Mouse (Mus musculus): Measurements from ENCODE around the gene Fntb.
A peak's percentile ranks its signal among the peaks of the same experiment; 100 is the strongest.
"Not testable (repeated sequence)": the region's sequence is repeated elsewhere in the genome, so short reads cannot be mapped to it uniquely, and the experiment has no call there.

Fntb gene

DNA sequence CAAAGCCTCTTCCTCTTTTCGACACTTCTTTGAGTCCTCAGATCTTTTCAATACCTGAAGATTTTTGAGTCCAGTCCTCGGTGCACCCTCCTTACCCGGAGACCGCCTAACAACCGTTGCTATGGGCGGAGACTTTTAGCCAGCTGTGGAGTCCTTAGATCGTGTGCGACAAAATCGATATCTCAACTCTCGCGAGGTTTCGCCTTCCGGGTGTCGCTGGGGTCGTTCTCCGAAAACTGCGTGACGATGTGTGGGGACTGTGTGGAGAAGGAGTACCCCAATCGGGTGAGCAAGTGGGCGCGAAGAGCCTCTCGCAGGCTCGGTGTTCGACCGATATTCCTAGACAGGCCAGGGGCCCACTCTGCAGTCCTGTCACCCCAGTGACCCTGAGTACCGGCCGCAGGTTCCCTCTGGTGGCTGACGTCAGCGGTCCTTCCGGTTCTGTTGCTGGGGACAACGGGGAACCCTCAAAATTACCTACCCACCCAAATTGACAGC is at the start of gene Fntb, which contains the start of gene Churc1:
Gene Fntb (plus strand): TSS at position 236 of the 498 bp plus-strand sequence.
Gene Churc1 (plus strand): TSS at position 185 of the 498 bp plus-strand sequence.
- peak; percentile 89 for DNase-seq

DNA sequence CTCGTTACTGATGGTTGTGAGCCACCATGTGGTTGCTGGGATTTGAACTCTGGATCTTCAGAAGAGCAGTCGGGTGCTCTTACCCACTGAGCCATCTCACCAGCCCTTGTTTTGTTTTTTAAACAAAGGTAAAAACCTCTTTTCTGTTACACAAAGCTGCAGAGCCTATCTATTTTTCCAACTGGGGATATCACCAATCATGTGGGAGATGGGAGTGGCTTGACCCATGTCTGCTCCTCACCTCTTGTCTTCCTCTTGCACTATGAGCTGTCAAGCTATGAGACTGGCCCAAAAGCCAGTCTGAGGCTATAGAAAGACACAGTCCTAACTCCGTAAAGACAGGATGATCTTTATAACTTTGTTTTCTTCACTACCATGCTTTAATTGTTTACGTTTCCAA is 47.0 kb upstream of the Fntb start:
- DNase-seq: no peak

DNA sequence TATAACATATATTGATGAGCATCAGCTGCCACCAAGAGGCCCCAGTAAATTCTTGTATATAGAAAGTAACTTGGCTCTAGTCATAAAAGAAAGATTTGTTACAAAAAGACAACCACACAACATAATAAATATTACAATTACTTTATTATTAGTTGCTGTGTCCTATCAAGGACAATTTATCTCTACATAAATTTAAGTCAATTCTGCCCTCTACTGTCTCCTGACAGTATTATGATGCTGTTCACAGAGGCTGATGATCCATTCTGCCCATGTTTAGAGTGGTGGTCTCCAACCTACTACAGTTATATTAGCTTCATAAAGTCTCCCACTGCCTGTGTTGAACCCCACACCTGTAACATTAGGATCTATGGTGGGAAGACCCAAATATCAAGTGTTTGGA is 44.8 kb upstream of the Fntb start:
- no peak for DNase-seq

DNA sequence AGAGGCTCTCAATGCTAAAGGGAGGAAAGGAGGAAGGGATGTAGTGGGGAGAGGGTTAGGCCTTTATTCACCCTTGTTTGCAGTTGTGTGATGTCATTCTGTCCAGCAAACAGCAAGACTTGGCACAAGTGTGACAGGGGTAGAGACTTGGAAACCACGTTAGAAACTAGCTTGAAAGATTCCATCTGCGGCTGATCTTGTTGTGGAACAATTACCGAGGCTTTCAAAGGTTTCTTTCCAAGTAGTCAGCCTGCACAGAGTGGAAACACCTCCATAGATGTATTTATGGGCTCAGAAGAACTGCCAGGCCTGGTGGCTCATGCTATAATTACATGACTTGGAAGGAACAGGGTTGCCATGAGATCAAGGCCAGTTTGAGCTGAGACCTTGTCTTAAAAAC is 43.4 kb upstream of the Fntb start:
- DNase-seq: no peak

DNA sequence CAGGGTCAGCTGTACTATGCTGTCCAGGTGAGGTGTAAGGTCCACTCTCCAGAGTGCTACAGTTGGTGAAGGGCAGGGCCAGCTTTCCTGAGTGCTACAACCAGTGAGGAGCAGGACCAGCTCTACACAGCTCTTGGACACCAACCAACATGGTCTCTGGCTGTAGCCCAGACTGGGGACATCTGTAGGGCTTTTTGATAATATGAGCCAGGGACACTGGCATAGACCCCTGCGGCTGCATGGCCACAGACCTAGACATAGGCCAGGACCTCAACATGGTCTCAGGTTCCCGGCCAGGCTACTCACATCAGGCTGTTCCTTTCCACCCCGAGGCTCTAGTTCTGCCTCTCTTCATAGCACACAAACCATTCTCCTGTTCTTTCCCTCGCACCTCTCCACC is 37.4 kb upstream of the Fntb start:
- DNase-seq: no peak

DNA sequence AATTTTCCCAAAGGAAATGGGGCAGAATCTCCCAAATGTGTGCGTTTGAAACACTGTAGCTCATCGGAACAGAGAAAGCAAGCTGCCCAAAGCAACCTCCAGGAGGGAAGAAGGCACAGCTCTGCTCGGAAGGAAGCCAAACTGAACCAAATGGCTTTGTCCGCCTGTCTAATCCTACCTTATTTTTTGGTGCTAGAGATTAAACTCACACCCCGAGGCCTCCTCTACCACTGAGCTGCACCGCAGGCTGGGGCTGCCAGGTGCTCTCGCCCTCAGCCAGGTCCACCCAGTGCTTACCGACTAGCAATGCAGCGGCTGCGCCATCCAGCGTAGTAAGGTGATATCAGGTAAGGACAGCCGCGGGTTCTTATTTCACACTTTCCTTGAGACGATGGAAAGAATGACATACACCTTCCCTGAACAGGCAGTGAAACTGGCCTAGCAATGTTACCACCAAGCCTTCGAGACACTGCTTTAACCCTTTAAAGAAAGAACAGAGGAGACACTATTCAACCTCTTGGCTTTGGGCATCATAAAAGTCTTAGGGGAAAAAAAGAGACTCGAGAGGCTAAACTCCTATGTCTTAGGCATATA is 14.4 kb upstream of the Fntb start:
- DNase-seq: no peak

DNA sequence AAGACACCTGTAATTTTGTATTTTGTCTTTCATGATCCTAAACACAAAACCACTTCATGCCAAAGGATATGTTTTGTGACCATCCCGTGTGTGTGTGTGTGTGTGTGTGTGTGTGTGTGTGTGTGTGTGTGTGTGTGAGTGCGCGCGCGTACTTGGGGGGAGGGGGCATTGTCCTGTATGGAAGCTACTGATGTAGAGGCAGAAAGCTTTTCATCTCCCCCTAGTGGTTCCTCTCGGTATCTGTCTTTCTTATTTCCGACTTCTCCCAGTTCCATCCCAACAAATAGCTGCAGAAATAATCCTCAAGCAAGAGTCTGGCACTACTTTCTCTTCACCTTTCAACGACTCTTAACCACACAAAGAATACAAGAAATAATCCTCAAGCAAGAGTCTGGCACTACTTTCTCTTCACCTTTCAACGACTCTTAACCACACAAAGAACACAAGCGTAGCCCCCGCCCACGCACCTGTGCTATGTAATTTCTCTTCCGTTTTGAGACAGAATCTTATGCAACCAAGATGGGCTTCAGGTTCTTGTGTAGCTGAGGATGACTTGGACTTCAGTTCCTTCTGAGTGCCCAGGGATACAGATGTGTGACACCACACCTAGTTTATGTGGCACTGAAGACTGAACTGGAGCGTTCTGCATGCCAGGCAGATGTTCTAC is 12.6 kb upstream of the Fntb start:
- peak; percentile 77 for DNase-seq

DNA sequence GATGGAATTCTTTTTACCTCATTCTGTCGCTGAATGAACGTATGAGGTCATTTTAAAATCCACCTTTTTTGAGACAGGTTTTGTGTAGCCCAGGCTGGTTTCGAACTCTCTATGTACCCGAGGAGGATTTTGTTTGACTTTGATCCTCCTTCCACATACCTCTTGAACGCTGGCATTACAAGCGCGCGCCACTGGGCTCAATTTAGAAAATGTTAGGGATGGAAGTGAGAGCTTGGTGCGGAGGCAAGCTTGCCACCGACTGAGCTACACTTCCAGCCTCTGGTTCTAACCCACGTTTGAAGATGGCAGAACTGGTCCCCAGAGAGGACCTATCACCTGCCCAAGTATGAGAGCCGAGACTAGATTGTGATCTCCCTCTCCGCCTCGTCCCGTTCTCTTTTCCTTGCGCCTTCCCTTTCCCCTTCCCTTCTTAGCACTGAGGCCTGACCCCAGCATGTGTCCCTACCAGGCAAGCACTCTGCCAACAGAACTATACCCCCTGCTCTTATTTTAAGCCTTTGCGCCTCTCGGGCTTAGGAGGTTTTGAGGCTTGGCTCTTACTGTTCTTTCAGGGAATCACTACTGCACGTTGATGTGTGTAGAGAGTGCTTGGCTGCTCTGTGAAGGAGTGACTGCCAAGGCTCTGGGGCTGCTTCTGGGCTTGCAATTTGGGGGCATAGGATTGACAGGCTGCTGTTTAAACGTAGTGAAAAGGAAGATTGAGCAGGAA is 677 bp downstream of the Fntb start:
- peak; percentile 28 for DNase-seq

DNA sequence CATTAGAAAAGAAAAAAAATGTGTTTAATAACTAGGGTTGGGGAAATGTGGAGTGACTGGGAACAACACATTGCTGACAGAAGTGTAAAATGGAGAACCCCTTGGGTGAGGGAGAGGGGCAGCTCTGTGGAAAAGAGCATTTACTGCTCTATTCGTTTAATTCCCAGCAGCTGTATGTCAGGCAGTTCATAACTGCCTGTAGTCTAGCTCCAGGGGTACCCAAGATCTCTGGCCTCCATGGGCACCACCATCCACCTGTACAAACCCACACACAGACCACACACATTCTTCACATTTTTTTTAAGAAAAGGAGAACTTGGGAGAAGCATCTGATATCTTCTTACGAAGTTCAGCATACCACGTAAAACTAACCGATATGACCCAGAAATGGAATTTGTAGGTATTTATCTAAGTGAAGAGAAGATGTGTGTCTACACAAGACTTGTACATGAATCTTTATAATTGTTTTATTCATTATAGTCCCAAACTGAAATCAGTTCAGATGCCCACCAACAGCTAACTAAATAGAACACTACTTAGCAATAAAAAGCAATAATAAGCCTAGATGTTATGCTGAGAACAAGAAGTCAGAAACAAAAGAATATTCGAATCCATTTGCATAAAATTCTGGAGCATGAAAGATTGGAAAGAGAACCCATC is 5.6 kb downstream of the Fntb start:
- no peak for DNase-seq

DNA sequence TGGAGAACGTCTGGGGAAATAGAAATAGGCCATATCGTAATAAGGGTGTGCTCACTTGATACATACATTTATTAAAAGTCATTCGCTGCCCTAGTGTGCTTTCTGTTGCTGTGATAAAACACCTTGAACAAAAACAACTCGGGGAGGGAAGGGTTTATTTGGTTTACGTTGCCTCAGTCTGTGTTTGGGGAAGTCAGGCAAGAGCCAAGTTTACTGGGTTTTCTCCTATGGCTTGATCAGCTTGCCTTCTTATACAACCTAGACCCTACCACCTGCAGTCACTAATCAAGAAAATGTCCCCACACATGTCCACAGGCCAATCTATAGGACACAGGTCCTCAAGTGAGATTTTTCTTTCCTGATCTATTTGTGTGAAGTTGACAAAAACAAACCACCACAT is 6.2 kb downstream of the Fntb start:
- no peak for DNase-seq

DNA sequence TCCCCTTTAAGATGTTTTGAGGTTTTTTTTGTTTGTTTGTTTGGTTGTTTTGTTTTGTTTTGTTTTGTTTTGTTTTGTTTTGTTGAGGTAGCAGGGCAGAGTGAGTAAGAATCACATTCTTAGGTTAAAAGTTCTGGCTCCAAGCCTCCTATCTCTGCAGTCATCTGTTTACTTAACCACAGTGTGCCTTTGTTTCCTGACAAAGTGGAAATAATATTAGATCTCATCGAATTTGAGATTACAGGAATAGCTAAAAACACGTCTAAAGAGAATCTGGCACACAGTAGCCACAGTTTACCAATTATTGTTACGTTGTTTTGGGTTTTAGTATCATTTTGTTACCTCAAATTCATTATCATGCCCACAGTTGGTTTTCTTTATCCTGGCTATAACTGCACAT is 9.3 kb downstream of the Fntb start:
- no peak for DNase-seq

DNA sequence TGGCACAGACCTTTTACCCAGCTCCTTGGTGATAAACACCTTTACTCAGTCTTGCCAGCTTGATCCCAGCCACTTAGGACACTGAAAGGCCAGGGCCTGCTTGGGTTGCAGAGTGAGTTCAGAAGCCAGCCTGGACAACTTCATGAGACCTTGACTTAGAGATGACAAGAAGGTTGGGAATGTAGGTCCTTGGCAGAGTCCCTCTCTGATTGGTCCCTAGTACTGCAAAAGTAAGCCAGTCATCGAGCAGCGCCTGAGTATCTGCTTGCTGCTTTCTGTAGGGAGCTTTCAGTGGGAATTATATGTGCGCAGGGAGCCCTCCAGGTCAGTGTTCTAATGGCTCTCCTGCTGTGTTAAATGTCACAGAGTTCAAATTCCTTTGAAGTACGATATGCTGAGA is 9.7 kb downstream of the Fntb start:
- DNase-seq: no peak

DNA sequence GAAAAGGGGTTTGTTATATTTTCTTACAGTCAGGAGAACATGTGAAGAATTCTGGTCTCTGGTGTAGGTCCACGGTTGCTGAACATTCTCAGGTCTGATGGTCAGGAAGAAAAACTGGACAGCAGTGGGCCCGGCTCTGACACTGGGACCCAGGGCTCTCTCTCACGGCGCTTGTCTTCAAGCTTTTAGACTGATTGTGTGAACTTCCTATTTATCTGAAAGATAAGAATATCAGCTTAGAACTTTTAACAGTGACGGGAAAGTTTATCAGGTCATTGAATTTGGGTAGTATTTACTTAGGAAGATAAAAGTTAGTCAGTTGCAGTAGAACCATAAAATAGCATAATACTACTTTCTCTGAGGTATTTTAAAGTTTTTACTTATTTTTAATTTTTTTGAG is 11.5 kb downstream of the Fntb start:
- DNase-seq: no peak

DNA sequence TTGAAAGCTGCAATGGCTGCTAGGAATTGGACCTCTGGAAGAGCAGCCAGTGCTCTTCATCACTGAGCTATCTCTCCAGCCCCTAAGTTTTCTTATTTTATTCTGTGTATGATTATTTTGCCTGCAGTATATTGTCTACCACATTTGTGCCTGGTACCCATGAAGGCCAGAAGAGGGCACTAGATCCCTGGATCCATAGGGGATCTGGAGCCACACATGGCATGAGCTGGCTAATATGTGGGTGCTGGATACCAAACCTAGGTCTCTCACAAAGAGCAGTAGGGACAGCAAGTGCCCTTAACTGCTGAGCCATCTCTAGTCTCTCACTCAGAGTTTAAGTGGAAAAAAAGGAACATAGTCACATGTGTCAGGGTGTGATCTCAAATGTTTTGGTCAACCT is 12.5 kb downstream of the Fntb start:
- no peak for DNase-seq

DNA sequence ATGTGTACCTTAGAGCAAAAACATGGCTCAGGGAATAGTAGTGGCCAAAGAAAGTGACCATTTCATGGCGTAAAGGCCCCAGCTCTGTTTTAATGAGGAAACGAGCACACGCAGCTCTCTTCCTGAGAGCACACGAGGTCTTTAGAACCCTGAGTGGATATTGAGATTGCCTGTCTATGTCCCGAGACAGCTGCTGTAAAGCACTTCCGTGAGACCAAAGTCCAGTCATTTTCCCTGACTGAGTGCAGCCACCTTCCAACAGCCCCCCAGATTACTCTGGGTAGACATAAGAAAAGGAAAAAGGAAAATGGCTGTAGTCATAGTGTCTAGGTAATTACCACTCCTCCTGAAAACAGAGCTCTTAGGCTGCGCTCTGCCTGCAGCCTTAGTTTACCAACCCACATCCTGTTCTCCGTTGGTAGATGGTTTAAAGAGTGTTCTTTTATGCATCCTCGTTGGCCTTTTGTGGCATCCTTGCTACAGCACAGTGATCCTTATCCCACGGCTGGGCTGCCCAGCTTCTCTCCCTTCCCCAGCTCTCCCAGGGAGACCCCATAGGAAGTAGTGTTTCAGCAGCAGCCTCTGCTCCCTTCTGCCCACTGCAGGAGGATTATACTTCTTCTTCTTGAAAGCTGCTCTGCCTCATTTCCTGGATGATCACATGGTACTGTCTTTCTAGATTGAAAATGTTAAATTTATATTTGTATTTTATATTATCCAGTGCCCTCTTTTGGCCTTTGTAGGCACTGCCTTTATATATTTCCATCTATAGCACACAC is 13.1 kb downstream of the Fntb start:
- DNase-seq: no peak

DNA sequence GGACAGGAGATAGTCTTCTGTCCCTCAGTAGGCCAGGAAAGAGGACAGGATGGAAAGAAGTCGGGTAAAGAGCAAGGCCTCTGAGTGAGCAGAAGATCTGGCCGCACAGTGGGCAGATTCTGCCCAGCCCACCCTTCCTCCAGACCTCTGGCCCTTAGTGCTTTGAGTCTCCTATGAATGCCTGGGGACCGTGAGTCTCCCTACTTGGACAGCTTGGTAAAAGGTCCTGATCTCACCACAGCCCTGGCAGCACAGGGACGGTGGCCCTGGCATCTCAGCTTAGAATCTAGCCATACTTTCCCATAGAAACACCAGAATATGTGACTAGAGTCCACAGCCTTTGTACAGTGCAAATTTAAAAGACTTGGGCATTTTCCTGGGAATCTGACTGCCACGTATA is 14.6 kb downstream of the Fntb start:
- DNase-seq: no peak

DNA sequence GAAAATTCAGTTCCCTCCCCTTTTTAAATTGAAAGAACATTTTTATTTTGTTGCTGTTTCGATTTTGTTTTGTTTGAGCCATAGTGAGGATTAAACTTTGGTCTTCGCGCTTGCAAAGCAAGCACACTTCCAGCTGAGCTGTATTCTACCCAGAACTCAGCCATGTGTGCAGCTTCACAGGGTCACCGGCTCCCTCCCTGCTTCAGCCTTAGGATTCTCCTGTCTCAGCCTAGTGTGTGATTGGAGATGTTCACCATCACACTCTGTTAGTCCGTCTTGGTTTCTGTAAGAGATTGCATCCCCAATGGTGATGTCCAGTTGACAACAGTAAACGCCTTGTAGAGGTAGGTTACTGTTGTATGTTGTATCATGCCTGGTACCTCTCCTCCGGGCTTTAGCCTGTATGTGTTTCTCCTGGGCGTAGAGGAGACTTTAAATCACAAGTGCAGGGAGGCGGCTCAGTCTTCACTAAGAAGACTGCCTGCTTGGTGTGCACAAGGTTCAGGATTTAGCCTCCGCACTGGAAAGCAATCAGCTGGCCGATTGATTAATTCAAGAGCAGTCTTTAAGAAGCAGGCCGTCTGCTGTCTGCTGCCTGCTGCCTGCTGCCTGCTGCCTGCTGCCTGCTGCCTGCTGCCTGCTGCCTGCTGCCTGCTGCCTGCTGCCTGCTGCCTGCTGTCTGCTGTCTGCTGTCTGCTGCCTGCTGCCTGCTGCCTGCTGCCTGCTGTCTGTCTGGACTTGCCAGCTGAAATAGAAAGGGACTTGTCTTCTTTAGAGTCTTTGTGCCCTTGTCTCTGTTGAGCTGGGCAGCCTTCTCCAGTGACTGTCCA is 15.5 kb downstream of the Fntb start:
- no peak for DNase-seq

DNA sequence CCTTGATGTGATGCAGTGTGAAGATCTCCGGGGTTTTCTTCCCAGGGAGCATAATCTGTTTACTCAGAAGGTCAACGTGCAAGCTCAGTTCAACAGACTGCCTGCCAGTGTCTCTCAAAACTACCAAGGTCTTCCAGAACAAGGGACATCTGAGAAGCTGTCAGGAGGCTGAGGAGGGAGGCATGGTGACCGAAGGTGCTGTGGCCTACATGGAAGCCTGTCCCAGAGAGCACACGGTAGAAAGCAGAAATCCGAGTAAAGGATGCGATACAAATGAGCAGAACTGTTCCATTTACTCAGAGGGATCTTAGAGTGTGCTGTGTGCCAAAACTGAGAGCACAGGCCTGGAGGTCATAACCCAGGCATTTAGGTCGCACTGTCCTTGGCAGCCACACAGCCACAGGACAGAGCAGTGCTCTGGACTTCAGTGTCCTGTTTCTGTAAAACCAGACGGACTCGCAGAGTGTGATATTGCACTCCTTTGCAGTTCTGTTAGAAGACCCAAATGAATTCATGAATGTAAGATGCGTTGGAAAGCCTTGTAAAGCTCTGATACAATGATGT is 18.7 kb downstream of the Fntb start:
- no peak for DNase-seq

DNA sequence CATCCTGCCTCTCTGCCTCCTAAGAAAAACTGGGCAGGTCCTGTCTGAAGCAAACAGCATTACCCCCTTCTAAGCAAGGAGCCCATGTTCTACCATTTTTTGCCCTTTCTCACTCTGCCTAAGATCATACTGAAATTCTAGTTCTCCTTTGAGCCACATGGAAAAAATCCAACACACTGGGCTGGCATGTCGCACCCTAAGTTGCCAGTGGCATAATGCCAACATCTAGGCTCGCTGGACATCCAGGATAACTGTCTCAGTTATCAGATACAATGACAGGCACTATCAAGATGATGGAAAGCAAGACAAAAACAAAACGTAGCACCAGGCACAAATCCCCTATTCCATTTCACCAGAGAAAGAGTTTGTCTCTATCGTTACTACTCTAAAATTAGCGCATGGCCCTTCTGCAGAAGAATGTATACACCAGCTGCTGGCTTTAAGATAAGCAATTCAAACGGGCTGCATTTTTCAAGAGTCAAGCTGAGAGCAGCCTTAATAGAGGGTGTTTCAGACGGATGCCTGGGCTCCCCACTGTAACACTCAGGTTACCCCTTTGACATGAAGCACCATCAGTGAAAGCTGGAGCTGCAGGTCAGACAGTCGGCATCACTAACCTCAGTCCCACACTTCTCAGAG is 25.2 kb downstream of the Fntb start:
- DNase-seq: no peak

DNA sequence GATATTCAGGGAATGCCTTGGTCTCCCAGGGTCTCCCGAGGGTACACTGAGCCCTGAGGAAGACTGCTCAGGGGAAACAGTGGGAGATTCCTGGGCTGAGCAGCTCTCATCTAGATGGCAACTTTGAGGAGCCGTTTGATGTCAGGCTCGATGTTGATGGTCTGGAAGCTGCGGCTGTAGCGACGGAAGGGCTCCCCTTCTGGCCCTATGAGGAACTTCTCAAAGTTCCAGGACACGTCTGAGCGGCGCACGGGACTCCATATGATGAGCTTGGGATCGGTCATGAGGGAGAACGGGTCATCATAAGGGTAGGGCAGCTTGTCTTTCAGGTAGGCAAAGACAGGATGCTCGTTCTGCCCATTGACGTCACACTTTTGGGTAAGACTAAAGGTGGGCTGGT is 27.2 kb downstream of the Fntb start:
- not testable (repeated sequence) for DNase-seq

DNA sequence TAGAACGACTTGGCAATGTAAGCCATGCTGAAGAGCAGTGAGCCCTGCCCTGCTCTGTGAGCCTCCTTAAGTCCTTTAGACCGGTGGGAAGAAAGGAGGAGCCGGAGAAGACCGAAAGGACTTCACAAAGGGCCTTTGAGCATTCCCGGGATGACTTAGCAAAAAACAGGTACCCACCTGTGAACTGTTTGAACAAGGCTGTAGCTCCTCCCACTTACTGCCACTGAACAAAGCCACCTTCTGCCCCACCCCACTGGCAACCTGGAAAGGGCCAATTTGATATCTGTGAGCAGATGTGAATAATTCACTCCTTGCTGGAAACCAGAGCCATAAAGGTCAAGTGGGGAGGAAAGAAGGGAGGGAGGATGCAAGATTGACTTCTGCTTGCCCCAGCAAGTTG is 30.0 kb downstream of the Fntb start, which contains the start of gene Gpx2:
Gene Gpx2 (minus strand): TSS at position 205 of the 400 bp plus-strand sequence.
- no peak for DNase-seq
